Mouse (Mus musculus) layer of hippocampus, postnatal 25 days (tissue): ENCODE data around the gene Klk6. TPM values are rescaled to one million over a fixed set of nuclear protein-coding genes. Genes with fewer than 3 reads are reported as not detected.

ENCODE experiments used
- DNase-seq, 2 experiments: peaks; one replicate each; pipeline ENCODE4 v3.0.0; 2022; ENCODE audit warnings: mixed read lengths in 2 of 2, low spot score in 1 of 2; ENCODE audit errors: extremely low spot score in 1 of 2
- total RNA-seq, 2 experiments: library from RNA; stranded (reverse); gene quantifications; 2 replicates each; pipeline ENCODE4 v1.2.3; 2021

The Klk6 gene
- total RNA-seq, 2 experiments from 2014 or later: not detected

GRCm38 (mm10) chr7:43816746-43817145 is 7.6 kb upstream of the Klk6 start:
- no peak for DNase-seq

DNA sequence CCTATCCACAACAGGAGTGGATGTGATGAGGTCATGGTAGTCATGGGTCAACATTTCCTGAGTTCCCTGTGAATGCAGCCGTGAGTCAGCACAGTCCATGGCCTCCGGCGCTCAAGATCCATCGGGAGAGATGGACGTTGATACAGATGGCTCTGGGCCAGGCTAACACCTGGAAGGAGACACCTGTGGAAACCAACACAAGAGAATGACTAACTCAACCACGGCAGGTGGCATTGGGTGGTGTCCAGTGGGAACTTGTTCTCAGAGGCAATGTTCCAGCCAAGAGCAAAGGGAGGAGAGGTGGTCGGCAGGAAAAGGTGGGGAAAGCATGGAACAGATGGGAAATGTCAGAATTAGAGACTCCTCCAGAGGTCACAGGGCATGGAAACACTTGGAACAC is 2.7 kb upstream of the Klk6 start:
- DNase-seq: no peak

GRCm38 (mm10) chr7:43826056-43826455 is 1.8 kb downstream of the Klk6 start:
- DNase-seq: no peak

DNA sequence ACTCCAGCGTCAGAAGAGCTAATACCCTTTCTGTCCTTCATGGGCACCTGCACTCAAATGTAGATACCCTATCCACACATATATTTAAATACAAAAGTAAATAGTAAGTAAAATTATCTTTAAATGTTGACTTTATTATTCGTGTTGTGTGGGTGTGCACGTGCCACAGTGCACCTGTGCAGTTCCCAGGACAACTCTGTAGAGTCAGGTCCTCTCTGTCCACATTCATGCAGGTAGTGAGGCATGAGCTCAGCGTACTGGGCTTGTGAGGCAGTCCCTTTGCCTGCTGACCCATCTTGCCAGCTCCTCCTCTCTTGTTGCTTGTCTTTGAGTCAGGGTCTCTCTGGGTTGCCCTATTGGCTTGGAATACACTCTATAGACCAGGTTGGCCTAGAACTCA is 3.4 kb downstream of the Klk6 start:
- no peak for DNase-seq

GRCm38 (mm10) chr7:43829006-43829405 is 4.7 kb downstream of the Klk6 start:
- DNase-seq: no peak

- no peak for DNase-seq
Observed at GRCm38 (mm10) chr7:43841701-43842100, 17.4 kb downstream of the Klk6 start, which contains the start of gene Klk5. Klk5 (plus strand) TSS chr7:43841971.

DNA sequence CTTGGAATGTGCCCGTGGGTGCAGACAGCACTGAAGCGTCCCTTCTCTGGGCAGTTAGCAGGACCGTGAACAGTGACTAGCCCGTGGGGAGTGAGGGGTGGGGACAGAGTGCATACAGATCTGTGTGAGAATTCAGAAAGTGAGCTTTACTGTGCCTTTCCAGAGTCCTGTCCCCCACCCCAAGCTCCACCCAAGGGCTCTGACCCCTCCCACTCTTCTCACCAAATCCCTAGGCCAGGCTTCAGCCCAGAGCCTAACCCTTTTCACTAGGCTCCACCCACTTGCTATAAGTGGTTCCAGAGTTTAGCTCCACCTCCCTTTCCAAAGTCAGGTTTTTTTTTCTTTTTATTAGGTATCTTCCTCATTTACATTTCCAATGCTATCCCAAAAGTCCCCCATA is 19.5 kb downstream of the Klk6 start:
- no peak for DNase-seq

GRCm38 (mm10) chr7:43851616-43852015 is 27.3 kb downstream of the Klk6 start:
- DNase-seq: no peak

DNA sequence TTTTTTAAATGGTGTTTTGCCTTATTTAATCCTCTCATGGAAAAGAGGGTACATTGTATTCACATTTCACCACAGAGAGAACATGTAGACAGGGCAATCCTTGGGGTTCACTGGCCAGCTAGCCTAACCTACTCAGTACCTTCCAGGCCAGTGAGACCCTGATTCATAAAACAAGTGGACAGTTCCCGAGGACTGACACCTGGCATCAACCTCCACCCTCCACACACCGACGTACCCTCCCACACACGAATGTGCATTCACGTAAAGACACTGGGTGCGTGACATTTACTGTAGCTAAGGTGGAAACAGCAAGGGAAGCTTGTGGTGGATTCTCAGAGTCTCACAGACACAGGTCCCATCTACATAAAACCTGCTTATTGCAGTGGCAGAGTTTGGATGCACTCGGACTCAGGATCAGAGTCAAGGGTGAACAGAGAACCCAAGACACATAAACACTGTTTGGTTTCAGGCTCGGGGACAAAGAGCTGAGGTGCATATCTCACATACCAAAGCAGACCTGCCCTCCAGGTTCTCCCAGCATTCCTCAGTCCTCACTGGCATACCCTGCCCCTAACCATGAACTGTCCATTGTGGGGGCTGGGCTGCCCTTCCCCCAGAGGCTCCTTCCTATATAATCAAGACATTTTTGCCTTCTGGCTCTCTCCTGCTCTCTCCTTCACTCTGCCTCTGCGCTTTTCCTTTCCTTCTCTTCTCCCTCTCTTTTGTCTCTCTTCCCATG is 30.5 kb downstream of the Klk6 start:
- DNase-seq: no peak

- DNase-seq: no peak
Observed at GRCm38 (mm10) chr7:43855709-43856108, 31.4 kb downstream of the Klk6 start.

- DNase-seq: no peak
Observed at GRCm38 (mm10) chr7:43856307-43856706, 32.0 kb downstream of the Klk6 start.

DNA sequence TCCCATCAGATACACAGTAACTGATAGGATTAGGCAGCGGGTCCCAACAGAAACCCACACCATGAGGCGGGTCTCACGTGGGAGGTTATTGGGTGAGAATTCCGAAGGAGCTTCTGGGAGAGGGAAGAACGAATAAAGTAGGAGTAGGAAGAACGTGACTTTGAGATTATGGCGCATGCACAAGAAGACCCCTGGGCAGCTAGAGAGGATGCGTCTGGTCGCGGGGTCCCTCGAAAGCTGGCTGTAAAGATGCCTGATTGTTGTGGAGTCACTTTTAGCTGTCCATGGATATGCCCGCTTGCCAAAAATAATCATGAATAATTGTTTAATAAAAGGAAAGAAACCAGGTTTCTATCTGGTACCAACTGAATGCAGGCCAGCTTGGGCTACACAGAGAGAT is 33.2 kb downstream of the Klk6 start:
- DNase-seq: no peak

GRCm38 (mm10) chr7:43860411-43860810 is 36.1 kb downstream of the Klk6 start:
- no peak for DNase-seq

GRCm38 (mm10) chr7:43873237-43873636 is 48.9 kb downstream of the Klk6 start:
- peak; percentile 47 to 83 for DNase-seq

- no peak for DNase-seq
Observed at GRCm38 (mm10) chr7:43873674-43874073, 49.4 kb downstream of the Klk6 start.

- no peak for DNase-seq
Observed at GRCm38 (mm10) chr7:43874868-43875375, 50.6 kb downstream of the Klk6 start.

DNA sequence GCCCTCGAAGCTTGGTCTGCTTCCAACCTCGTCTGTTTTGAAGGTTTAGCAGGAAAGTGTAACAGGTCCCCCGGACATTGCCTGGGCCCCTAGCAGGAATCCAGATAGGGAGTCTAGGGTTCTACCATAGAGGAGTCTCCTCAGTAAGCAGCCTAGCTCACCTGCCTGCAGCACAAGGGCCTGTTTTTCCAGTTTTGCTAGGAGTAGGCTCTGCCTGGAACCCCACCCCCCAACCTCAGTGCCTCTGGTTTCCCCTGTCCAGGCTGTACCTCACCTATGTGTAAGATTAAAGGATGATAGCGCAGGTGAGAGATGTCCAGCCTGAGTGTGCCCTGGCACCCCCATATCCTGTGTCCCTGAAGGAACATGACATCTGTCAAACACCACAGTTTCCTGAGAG is 52.1 kb downstream of the Klk6 start:
- no peak for DNase-seq

DNA sequence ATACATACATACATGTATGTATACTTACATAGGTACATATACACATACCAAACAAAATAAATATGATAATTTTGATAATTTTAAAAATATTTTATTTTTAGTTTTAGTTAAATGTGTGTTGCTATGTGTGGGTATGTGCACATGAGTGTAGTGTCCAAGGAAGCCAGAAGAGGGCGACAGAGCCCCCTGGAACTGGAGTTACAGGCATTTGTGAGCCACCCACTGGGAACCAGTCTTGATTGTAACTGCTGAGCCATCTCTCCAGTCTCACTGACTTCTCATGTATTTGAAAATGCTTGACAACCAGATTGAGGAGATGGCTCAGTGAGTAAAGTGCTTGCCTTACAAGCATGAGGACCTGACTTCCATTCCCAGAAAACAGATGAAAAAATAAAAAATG is 54.0 kb downstream of the Klk6 start:
- no peak for DNase-seq

DNA sequence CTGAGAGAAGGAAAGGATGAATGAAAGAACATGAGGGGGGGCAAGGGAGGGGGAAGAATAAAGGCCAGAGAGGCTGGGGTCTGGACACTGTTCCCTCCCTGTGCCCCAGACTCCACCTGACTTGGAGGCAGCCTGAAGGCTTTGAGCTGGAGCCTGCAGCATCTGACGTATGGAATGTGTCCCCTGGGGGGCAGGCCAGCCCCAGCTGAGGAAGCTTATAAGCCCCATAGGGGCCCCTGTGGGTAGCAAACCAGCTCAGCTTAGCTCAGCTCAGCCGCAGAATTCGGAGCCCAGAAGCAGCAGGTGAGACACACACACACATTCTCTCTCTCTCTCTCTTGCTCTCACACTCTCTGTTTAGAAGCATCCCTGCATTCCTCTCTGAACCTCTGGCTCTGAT is 56.6 kb downstream of the Klk6 start, which contains the start of gene Klk4:
Klk4 (plus strand) TSS at position 249 of the 400 bp plus-strand sequence.
- no peak for DNase-seq
